Mouse (Mus musculus) kidney, adult 2 months (tissue): ENCODE measurements around the gene Setd4.

Source experiments
- CTCF ChIP-seq: fragments of 200-500 bp; conservative IDR thresholded peaks from 2 replicates; pipeline ENCODE4 v1.5.1; 2011; ENCODE audit warnings: low read depth, mild to moderate bottlenecking, control low read depth, low read length, moderate library complexity, mixed read lengths; ENCODE audit not compliant: insufficient read depth, insufficient read length
- POLR2A ChIP-seq: fragments of 200-500 bp; IDR thresholded peaks from one replicate; pipeline ENCODE4 v1.6.1; 2011; ENCODE audit warnings: low read depth, low read length, control low read depth

DNA sequence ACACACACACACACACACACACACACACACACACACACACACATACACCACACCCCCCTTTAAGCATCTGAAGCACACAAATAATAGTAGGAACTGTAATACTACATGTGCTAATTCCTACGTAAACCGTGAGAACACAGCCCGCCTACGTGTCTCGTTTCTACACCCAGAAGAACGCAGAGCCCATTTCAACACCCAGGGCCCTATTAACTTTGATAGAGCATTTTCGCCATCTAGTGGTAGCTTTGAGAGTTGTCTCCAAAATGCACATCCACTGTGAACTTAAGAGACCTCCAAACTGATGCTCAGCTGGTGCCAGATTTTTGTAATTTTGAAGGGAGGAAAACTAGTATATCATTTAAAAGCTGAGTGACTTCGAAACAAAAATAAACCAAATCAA, 60.2 kb downstream of the Setd4 start:
- TF ChIP-seq POLR2A (no peak), CTCF (peak; percentile 43)
